Mouse (Mus musculus): ENCODE data around the gene H2al1c. TPM values are rescaled to one million over a fixed set of nuclear protein-coding genes. Genes with fewer than 3 reads are reported as not detected.
"Not testable (repeated sequence)": the region's sequence is repeated elsewhere in the genome, so short reads cannot be mapped to it uniquely, and the experiment has no call there.

The H2al1c gene
- not detected for total RNA-seq (2021)
- long read RNA-seq, experiment 1 = 0 reads
- long read RNA-seq, experiment 2 = 0 reads

DNA sequence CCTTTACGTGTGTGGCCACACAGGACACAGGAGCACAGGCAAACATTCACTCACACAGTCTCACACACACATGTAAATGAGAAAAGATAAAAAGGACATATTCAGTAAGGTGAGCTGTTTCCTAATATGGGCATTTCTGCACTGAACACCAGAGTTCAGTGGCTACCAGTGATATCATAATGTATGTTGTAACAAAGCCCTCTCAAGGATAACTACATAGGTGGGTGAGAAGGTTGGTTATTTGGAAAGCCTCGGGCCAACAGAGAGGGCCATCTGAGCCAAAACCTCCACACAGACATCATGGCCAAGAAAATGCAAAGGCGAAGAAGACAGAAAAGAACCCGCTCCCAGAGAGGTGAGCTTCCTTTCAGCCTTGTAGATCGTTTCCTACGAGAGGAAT lies at the start of gene H2al1c:
Gene H2al1c, plus strand, starts transcription at position 301 of the 400 bp plus-strand sequence.
- not testable (repeated sequence) for DNase-seq (ENCODE audit: low spot score in 2 of 2)

DNA sequence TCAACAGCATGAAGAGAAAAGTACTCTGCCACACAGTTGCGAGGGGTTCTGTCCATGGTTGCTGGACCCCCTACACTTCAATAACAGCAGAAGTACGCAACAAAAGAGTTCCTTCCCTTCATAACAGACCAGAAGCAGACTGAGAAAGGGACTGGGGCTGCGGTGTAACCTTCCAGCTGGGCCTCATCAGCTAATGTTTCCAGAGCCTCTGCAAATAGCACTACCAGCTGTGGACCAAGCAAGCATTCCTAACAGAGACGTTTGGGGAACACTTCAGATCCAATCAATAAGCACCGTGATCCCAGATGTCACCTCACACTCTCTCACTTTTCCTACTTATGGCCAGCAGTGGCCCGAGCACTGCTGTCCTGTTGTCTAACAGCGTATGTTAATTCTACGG lies 40.5 kb upstream of the H2al1c start:
- DNase-seq (ENCODE audit: low spot score in 2 of 2) = no peak

DNA sequence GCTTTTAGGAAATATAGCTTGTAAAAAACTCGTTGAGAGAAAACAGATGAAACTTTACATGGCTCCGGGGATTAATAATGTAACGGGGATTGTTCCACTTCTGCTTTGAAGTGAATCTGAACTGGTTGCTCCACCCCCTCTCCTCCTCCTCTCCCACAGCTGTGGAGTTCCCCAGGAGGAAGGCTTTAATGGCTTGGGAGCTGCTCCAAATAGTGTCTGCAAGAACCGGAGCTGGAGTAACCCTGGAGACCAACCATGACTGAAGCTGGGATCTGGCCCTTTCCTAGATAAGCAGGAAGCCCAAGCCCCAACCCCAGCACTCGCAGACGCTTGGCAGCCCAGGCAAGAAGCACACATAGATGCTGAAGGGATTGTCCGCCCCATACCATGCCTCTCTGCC lies 37.7 kb upstream of the H2al1c start:
- no peak for DNase-seq (ENCODE audit: low spot score in 2 of 2)

DNA sequence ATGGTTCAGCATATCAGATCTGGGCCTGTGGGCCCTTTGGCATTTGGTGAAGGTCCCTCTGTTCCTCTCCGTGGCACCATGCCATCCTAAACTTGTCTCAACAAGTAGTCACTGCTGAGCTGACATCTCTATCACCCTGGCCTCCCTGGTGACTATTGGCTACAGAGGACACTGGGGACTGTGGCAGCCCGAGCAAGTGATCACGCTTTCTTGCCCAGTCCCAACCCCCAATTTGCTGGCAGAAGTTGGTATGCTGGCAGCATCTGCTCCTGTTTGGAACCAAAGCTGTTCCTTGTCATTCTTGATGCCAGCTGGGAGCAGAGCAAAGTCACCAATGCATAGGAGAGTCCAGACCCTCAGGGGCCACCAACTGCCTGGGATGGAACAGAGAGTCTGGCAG lies 36.4 kb upstream of the H2al1c start:
- no peak for DNase-seq (ENCODE audit: low spot score in 2 of 2)

DNA sequence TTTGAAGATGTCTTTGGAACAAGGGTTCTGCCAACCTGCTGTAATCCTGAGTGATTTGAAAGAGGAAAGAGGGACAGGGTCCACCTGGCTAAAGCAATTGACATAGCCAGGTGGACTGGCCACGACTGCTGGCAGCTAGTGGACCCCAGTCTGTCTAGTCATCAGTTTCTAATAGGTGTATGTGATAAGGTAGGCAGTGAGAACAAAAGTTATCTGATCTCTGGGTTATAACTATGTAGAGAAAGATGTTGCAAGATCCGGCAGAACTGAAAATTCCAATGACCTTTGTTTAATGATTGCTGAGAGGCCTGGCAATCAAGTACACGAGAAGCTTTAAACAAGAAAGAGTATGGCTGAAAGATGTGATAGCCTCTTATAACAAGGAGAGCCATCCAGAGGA lies 32.3 kb upstream of the H2al1c start:
- DNase-seq (ENCODE audit: low spot score in 2 of 2) = no peak

DNA sequence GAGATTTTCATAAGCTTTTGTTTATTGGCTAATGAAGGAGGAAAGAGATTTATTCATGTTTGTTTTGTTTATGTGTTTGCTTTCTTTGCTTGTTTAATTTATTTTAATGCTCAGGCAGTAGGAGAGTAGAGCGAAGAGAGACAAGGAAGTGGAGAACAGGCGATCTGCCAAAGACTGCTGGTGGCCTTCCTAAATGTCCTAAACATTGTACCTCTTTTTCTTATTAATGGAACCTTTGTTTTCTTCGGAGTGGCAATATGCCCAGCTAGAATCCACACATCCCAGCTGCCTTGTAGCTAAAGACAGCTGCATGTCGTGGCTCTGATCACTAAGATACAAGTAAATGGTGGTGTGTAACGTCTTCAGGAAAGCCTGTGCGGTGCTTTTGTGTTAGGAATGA lies 28.4 kb upstream of the H2al1c start:
- no peak for DNase-seq (ENCODE audit: low spot score in 2 of 2)

DNA sequence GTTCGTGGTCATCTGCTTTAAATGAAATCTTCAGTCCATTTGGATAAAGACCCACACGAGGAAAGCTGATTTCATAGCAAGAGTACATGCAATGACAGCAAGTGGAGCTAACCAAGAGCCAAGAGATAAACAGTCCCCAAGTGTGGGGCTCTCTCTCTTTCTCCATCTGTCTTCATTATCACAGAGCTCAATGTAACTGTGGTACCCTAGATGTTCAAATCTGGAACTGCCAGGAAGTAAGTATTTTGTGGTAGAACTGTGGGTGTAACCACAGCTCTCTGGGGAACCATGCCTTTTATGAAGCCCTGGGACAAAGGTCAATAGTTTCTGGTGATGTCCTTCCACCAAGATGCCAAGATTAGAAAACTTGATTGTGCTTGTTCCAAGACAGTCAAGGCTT lies 24.7 kb upstream of the H2al1c start:
- DNase-seq (ENCODE audit: low spot score in 2 of 2) = no peak

DNA sequence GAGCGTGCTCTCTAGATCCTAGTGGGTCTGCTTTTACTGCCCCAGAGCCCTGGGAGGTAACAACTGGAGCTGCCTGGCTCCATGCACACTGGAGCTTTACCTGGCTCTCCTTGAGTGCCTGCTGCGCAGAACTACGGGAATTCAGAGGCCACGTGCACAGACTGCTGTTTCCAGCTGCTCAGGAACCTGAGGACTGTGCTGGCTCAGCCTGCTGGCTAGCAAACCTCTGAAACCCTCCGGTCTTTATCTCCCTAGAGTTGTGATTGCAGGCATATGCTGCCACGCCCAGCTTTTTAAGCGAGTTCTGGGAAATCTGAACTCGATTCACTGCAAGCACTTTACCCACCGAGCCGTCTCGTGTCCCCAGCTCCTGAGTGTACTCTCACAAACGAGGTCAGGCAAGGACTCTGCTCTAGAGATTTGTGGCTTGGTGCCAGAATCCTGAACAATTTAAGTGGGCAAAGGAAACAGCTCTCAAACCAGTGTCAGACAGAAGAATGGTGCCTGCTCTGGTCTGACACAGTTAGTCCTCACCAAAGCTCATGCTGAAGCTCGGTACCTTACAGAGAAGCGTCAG lies 17.1 kb upstream of the H2al1c start:
- DNase-seq (ENCODE audit: low spot score in 2 of 2) = no peak

DNA sequence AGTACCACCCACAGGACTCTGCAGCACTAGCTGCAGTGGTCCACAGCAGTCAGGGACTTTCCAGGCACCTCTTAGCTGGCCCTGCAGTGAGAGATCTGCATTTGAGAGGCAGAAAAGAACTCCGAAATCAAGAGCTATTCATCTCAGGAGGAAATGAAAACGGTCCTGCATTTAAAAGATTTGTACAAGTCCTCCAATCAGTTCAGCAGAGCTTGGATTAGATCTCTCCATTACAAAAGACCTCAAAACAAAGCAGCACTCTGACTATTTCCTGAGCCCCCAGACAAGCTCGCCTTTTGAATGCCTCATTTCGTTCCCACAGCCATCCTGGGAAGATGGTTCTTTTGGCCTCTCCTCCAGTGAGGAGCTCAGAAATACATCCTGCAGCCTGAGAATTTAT lies 16.2 kb upstream of the H2al1c start:
- DNase-seq (ENCODE audit: low spot score in 2 of 2) = no peak

DNA sequence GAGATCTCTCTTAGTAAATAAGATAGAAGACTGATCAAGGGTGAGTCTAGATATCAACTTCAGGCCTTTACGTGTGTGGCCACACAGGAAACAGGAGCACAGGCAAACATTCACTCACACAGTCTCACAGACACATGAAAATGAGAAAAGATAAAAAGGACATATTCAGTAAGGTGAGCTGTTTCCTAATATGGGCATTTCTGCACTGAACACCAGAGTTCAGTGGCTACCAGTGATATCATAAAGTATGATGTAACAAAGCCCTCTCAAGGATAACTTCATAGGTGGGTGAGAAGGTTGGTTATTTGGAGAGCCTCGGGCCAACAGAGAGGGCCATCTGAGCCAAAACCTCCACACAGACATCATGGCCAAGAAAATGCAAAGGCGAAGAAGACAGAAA lies 6.5 kb upstream of the H2al1c start, which contains the start of gene H2al1a:
Gene H2al1a, plus strand, starts transcription at position 301 of the 400 bp plus-strand sequence.
- DNase-seq (ENCODE audit: low spot score in 2 of 2) = not testable (repeated sequence)

DNA sequence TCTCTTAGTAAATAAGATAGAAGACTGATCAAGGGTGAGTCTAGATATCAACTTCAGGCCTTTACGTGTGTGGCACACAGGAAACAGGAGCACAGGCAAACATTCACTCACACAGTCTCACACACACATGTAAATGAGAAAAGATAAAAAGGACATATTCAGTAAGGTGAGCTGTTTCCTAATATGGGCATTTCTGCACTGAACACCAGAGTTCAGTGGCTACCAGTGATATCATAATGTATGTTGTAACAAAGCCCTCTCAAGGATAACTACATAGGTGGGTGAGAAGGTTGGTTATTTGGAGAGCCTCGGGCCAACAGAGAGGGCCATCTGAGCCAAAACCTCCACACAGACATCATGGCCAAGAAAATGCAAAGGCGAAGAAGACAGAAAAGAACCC lies 3.3 kb upstream of the H2al1c start, which contains the start of gene H2al1b:
Gene H2al1b, plus strand, starts transcription at position 301 of the 400 bp plus-strand sequence.
- not testable (repeated sequence) for DNase-seq (ENCODE audit: low spot score in 2 of 2)

DNA sequence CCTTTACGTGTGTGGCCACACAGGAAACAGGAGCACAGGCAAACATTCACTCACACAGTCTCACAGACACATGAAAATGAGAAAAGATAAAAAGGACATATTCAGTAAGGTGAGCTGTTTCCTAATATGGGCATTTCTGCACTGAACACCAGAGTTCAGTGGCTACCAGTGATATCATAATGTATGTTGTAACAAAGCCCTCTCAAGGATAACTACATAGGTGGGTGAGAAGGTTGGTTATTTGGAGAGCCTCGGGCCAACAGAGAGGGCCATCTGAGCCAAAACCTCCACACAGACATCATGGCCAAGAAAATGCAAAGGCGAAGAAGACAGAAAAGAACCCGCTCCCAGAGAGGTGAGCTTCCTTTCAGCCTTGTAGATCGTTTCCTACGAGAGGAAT lies 3.1 kb downstream of the H2al1c start, which contains the start of gene H2al1d:
Gene H2al1d, plus strand, starts transcription at position 301 of the 400 bp plus-strand sequence.
- DNase-seq (ENCODE audit: low spot score in 2 of 2) = not testable (repeated sequence)

DNA sequence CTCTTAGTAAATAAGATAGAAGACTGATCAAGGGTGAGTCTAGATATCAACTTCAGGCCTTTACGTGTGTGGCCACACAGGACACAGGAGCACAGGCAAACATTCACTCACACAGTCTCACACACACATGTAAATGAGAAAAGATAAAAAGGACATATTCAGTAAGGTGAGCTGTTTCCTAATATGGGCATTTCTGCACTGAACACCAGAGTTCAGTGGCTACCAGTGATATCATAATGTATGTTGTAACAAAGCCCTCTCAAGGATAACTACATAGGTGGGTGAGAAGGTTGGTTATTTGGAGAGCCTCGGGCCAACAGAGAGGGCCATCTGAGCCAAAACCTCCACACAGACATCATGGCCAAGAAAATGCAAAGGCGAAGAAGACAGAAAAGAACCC lies 6.2 kb downstream of the H2al1c start, which contains the start of gene H2al1e:
Gene H2al1e, plus strand, starts transcription at position 301 of the 400 bp plus-strand sequence.
- not testable (repeated sequence) for DNase-seq (ENCODE audit: low spot score in 2 of 2)

DNA sequence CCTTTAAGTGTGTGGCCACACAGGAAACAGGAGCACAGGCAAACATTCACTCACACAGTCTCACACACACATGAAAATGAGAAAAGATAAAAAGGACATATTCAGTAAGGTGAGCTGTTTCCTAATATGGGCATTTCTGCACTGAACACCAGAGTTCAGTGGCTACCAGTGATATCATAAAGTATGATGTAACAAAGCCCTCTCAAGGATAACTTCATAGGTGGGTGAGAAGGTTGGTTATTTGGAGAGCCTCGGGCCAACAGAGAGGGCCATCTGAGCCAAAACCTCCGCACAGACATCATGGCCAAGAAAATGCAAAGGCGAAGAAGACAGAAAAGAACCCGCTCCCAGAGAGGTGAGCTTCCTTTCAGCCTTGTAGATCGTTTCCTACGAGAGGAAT lies 9.4 kb downstream of the H2al1c start, which contains the start of gene H2al1f:
Gene H2al1f, plus strand, starts transcription at position 301 of the 400 bp plus-strand sequence.
- not testable (repeated sequence) for DNase-seq (ENCODE audit: low spot score in 2 of 2)

DNA sequence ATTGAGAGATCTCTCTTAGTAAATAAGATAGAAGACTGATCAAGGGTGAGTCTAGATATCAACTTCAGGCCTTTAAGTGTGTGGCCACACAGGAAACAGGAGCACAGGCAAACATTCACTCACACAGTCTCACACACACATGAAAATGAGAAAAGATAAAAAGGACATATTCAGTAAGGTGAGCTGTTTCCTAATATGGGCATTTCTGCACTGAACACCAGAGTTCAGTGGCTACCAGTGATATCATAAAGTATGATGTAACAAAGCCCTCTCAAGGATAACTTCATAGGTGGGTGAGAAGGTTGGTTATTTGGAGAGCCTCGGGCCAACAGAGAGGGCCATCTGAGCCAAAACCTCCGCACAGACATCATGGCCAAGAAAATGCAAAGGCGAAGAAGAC lies 12.5 kb downstream of the H2al1c start, which contains the start of gene H2al1g:
Gene H2al1g, plus strand, starts transcription at position 301 of the 400 bp plus-strand sequence.
- DNase-seq (ENCODE audit: low spot score in 2 of 2) = not testable (repeated sequence)

DNA sequence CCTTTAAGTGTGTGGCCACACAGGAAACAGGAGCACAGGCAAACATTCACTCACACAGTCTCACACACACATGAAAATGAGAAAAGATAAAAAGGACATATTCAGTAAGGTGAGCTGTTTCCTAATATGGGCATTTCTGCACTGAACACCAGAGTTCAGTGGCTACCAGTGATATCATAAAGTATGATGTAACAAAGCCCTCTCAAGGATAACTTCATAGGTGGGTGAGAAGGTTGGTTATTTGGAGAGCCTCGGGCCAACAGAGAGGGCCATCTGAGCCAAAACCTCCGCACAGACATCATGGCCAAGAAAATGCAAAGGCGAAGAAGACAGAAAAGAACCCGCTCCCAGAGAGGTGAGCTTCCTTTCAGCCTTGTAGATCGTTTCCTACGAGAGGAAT lies 15.7 kb downstream of the H2al1c start, which contains the start of gene H2al1h:
Gene H2al1h, plus strand, starts transcription at position 301 of the 400 bp plus-strand sequence.
- not testable (repeated sequence) for DNase-seq (ENCODE audit: low spot score in 2 of 2)

DNA sequence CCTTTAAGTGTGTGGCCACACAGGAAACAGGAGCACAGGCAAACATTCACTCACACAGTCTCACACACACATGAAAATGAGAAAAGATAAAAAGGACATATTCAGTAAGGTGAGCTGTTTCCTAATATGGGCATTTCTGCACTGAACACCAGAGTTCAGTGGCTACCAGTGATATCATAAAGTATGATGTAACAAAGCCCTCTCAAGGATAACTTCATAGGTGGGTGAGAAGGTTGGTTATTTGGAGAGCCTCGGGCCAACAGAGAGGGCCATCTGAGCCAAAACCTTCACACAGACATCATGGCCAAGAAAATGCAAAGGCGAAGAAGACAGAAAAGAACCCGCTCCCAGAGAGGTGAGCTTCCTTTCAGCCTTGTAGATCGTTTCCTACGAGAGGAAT lies 18.9 kb downstream of the H2al1c start, which contains the start of gene H2al1i:
Gene H2al1i, plus strand, starts transcription at position 301 of the 400 bp plus-strand sequence.
- DNase-seq (ENCODE audit: low spot score in 2 of 2) = not testable (repeated sequence)

DNA sequence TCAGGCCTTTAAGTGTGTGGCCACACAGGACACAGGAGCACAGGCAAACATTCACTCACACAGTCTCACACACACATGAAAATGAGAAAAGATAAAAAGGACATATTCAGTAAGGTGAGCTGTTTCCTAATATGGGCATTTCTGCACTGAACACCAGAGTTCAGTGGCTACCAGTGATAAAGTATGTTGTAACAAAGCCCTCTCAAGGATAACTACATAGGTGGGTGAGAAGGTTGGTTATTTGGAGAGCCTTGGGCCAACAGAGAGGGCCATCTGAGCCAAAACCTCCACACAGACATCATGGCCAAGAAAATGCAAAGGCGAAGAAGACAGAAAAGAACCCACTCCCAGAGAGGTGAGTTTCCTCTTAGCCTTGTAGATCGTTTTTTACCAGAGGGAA lies 22.1 kb downstream of the H2al1c start, which contains the start of gene H2al1j:
Gene H2al1j, plus strand, starts transcription at position 301 of the 400 bp plus-strand sequence.
- DNase-seq (ENCODE audit: low spot score in 2 of 2) = not testable (repeated sequence)

DNA sequence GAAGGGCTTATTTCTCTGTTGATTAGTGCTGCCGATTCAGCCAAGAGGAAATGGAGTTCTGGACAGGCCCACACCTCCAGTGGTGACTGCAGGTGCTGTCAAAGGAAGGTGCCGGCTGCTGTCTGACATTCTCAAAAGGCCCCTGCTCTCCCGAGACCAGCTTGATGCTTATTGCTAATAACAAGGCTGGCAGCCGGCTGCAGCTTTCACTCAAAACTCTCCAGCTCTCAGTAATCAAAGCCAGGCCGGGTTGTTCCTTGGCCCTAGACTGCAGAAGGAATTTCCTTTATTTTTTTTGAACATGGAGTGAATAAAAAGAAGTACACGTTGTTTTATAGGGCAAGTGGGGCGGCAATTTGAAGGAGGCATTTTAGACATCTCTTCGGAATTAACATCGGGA lies 40.3 kb downstream of the H2al1c start:
- no peak for DNase-seq (ENCODE audit: low spot score in 2 of 2)

DNA sequence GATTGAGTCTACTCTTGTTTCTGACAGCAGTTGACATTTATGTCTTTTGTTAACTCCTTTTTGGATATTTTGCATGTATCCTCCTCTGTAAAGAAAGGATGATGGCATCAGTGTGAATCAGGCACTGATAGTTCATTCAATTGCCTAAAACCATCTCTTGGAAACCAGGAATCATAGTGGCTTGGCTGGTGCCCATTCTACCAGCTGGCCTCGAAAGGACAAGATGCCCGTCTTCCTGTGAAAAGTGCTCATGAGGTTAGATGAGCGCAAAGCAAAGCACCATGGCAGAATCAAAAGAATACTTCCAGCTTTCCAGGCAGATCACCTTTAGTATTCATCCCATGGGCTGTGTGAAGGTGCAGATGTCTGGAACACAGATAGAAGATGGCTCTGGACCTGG lies 41.3 kb downstream of the H2al1c start:
- DNase-seq (ENCODE audit: low spot score in 2 of 2) = no peak
